Mouse (Mus musculus) intestine, embryonic 16.5 days (tissue): Measurements from ENCODE around the gene Rcan3. TPM values are rescaled to one million over a fixed set of nuclear protein-coding genes. Genes with fewer than 3 reads are reported as not detected.

Source experiments
- ATAC-seq: fragments of 200-750 bp; cut with Nextera tagmentation; 2 replicates; pipeline ENCODE4 v1.8.0; 2017; ENCODE audit warnings: moderate TSS enrichment, moderate library complexity
- H3K27ac ChIP-seq: fragments of 300-500 bp; sonication (generic); 2 replicates; pipeline ENCODE4 v1.5.1; 2014; ENCODE audit warnings: mild to moderate bottlenecking, low read length
- H3K27me3 ChIP-seq: fragments of 300-500 bp; sonication (generic); replicated peaks from 2 replicates; pipeline ENCODE4 v1.6.1; 2014; ENCODE audit warnings: low read length, control low read depth, mixed read lengths; ENCODE audit not compliant: control insufficient read depth, insufficient read depth
- H3K36me3 ChIP-seq: fragments of 300-500 bp; sonication (generic); 2 replicates; pipeline ENCODE4 v1.6.1; 2014; ENCODE audit warnings: low read length, control low read depth; ENCODE audit not compliant: control insufficient read depth, insufficient read depth
- H3K4me1 ChIP-seq: fragments of 300-500 bp; sonication (generic); 2 replicates; pipeline ENCODE4 v1.6.1; 2014; ENCODE audit warnings: low read length, control low read depth, mixed read lengths; ENCODE audit not compliant: control insufficient read depth, insufficient read depth
- H3K4me2 ChIP-seq: fragments of 300-500 bp; sonication (generic); 2 replicates; pipeline ENCODE4 v1.6.1; 2014; ENCODE audit warnings: low read depth, low read length, control low read depth
- H3K4me3 ChIP-seq: fragments of 300-500 bp; sonication (generic); 2 replicates; pipeline ENCODE4 v1.5.1; 2014; ENCODE audit warnings: mild to moderate bottlenecking, low read length
- H3K9ac ChIP-seq: fragments of 300-500 bp; sonication (generic); 2 replicates; pipeline ENCODE4 v1.6.1; 2014; ENCODE audit warnings: low read depth, low read length
- H3K9me3 ChIP-seq: fragments of 300-500 bp; sonication (generic); 2 replicates; pipeline ENCODE4 v1.6.1; 2016; ENCODE audit warnings: low read length, control low read depth; ENCODE audit not compliant: control insufficient read depth
- WGBS: fragments of 180-500 bp; shearing (Covaris S2); extraction: QIAGEN DNeasy Blood & Tissue Kit; methylation state at CpG from one replicate; pipeline ENCODE4 v1.1.7; 2014; 5-methylcytosine and 5-hydroxymethylcytosine counted together
- polyA plus RNA-seq: library from polyadenylated mRNA; unstranded; fragments of >200 nt; fragmentation: Nextera tagmentation; extraction: Ambion mirVana; gene quantifications from 2 replicates; pipeline ENCODE4 v1.2.1, GENCODE M21; 2015

Gene Rcan3
- polyA plus RNA-seq, 1 experiment from 2014 or later: 14.1 TPM

- Histone ChIP-seq H3K9ac (no peak overlapping the region), H3K9me3 (no peaks in the 10 kb centered on the region), H3K36me3 (peaks cover 5% of the 10 kb centered on the region; the same call in 1 of the 2 replicates), H3K27ac (no peak overlapping the region), H3K4me3 (no peak overlapping the region), H3K4me1 (peaks cover 2% of the 10 kb centered on the region; the same call in 1 of the 2 replicates), H3K4me2 (no peak overlapping the region), H3K27me3 (no peaks in the 10 kb centered on the region)
- ATAC-seq: no peak
- 94% methylated on average over 13 of the region's 13 CpGs for WGBS
Observed at GRCm38 (mm10) chr4:135420961-135421360, 12.7 kb downstream of the Rcan3 start.

- Histone ChIP-seq H3K4me1 (no peaks in the 10 kb centered on the region), H3K4me3 (no peak overlapping the region), H3K36me3 (peaks cover 5% of the 10 kb centered on the region; the same call in 1 of the 2 replicates), H3K27ac (no peak overlapping the region), H3K27me3 (no peaks in the 10 kb centered on the region), H3K9ac (no peak overlapping the region), H3K4me2 (no peak overlapping the region), H3K9me3 (no peaks in the 10 kb centered on the region)
- ATAC-seq: no peak
- 83% methylated on average over 11 of the region's 11 CpGs for WGBS
Observed at GRCm38 (mm10) chr4:135420416-135420815, 13.2 kb downstream of the Rcan3 start.

- no peak overlapping the region for H3K4me3 ChIP-seq
- H3K36me3 ChIP-seq: peaks cover 5% of the 10 kb centered on the region; the same call in 1 of the 2 replicates
- no peaks in the 10 kb centered on the region for H3K9me3 ChIP-seq
- H3K4me1 ChIP-seq: no peaks in the 10 kb centered on the region
- H3K27ac ChIP-seq: no peak overlapping the region
- H3K9ac ChIP-seq: no peak overlapping the region
- ATAC-seq: no peak
- H3K27me3 ChIP-seq: no peaks in the 10 kb centered on the region
- 82% methylated on average over 21 of the region's 21 CpGs for WGBS
- no peak overlapping the region for H3K4me2 ChIP-seq
Observed at GRCm38 (mm10) chr4:135419996-135420395, 13.7 kb downstream of the Rcan3 start.

- Histone ChIP-seq H3K4me3 (no peak overlapping the region), H3K36me3 (0 out of 2 replicates have a peak, but pooled peaks cover 6% of the 10 kb centered on the region), H3K9ac (no peak overlapping the region), H3K9me3 (no peaks in the 10 kb centered on the region), H3K27ac (no peak overlapping the region), H3K4me2 (no peak overlapping the region), H3K27me3 (no peaks in the 10 kb centered on the region), H3K4me1 (no peaks in the 10 kb centered on the region)
- ATAC-seq: no peak
- WGBS: 94% methylated on average over 21 of the region's 21 CpGs
Observed at GRCm38 (mm10) chr4:135416367-135416766, 17.3 kb downstream of the Rcan3 start.

- Histone ChIP-seq H3K4me3 (no peak overlapping the region), H3K9me3 (no peaks in the 10 kb centered on the region), H3K9ac (no peak overlapping the region), H3K27ac (no peak overlapping the region), H3K4me1 (no peaks in the 10 kb centered on the region), H3K36me3 (0 out of 2 replicates have a peak, but pooled peaks cover 6% of the 10 kb centered on the region), H3K4me2 (no peak overlapping the region), H3K27me3 (no peaks in the 10 kb centered on the region)
- WGBS: 77% methylated on average over 8 of the region's 8 CpGs
- no peak for ATAC-seq
Observed at GRCm38 (mm10) chr4:135413491-135413890, 20.2 kb downstream of the Rcan3 start.

GRCm38 (mm10) chr4:135411633-135412032 lies 22.0 kb downstream of the Rcan3 start:
- 31% methylated on average over 4 of the region's 4 CpGs for WGBS
- H3K27ac ChIP-seq: no peak overlapping the region
- H3K4me1 ChIP-seq: no peaks in the 10 kb centered on the region

GRCm38 (mm10) chr4:135406180-135406579 lies 27.5 kb downstream of the Rcan3 start:
- Histone ChIP-seq H3K36me3 (no peaks in the 10 kb centered on the region), H3K9me3 (no peaks in the 10 kb centered on the region), H3K27me3 (no peaks in the 10 kb centered on the region), H3K4me1 (peaks cover 3% of the 10 kb centered on the region; the same call in 1 of the 2 replicates), H3K9ac (no peak overlapping the region), H3K27ac (peak overlapping the region; percentile 33), H3K4me2 (no peak overlapping the region), H3K4me3 (no peak overlapping the region)
- peak; percentile 46; the same call in 1 of the 2 replicates for ATAC-seq
- WGBS: 56% methylated on average over 5 of the region's 5 CpGs

More at GRCm38 (mm10) chr4:135411633-135412032, 22.0 kb downstream of the Rcan3 start:
- Histone ChIP-seq H3K4me2 (no peak overlapping the region), H3K4me3 (no peak overlapping the region), H3K9ac (no peak overlapping the region), H3K36me3 (0 out of 2 replicates have a peak, but pooled peaks cover 3% of the 10 kb centered on the region), H3K27me3 (no peaks in the 10 kb centered on the region), H3K9me3 (no peaks in the 10 kb centered on the region)
- ATAC-seq: peak; percentile 53; the same call in 1 of the 2 replicates

- Histone ChIP-seq H3K4me2 (no peak overlapping the region), H3K9ac (no peak overlapping the region), H3K4me3 (no peak overlapping the region), H3K27ac (no peak overlapping the region), H3K4me1 (peaks cover 3% of the 10 kb centered on the region; the same call in 1 of the 2 replicates), H3K9me3 (no peaks in the 10 kb centered on the region), H3K27me3 (no peaks in the 10 kb centered on the region), H3K36me3 (no peaks in the 10 kb centered on the region)
- 75% methylated on average over 2 of the region's 2 CpGs for WGBS
- ATAC-seq: peak; percentile 77
Observed at GRCm38 (mm10) chr4:135404916-135405315, 28.7 kb downstream of the Rcan3 start.

GRCm38 (mm10) chr4:135404048-135404447 lies 29.6 kb downstream of the Rcan3 start:
- Histone ChIP-seq H3K4me3 (no peak overlapping the region), H3K36me3 (no peaks in the 10 kb centered on the region), H3K27ac (no peak overlapping the region), H3K4me1 (peaks cover 3% of the 10 kb centered on the region; the same call in 1 of the 2 replicates), H3K4me2 (no peak overlapping the region), H3K9ac (no peak overlapping the region), H3K9me3 (no peaks in the 10 kb centered on the region), H3K27me3 (no peaks in the 10 kb centered on the region)
- no peak for ATAC-seq
- WGBS: 76% methylated on average over 10 of the region's 10 CpGs

GRCm38 (mm10) chr4:135401881-135402280 lies 31.8 kb downstream of the Rcan3 start:
- H3K27me3 ChIP-seq: 0 out of 2 replicates have a peak, but pooled peaks cover 6% of the 10 kb centered on the region
- H3K36me3 ChIP-seq: no peaks in the 10 kb centered on the region
- peaks cover 12% of the 10 kb centered on the region; the same call in 1 of the 2 replicates for H3K4me1 ChIP-seq
- H3K27ac ChIP-seq: no peak overlapping the region
- 28% methylated on average over 7 of the region's 7 CpGs for WGBS
- H3K4me2 ChIP-seq: no peak overlapping the region
- H3K9ac ChIP-seq: no peak overlapping the region
- ATAC-seq: no peak
- no peaks in the 10 kb centered on the region for H3K9me3 ChIP-seq
- H3K4me3 ChIP-seq: no peak overlapping the region
